Mouse (Mus musculus) ES-E14 (cell line): ENCODE measurements around the gene Map4k5.

ENCODE experiments used
- CHD2 ChIP-seq: IDR thresholded peaks from 2 replicates; pipeline ENCODE4 v1.6.1; 2014; ENCODE audit warnings: mild to moderate bottlenecking, low read depth, low read length, inconsistent platforms
- MAFK ChIP-seq: IDR thresholded peaks from 2 replicates; pipeline ENCODE4 v1.6.1; 2014; ENCODE audit warnings: mild to moderate bottlenecking, low read depth, low read length, inconsistent platforms; ENCODE audit not compliant: insufficient read depth
- ZC3H11A ChIP-seq: IDR thresholded peaks from 2 replicates; pipeline ENCODE4 v1.6.1; 2012; ENCODE audit warnings: low read depth, mild to moderate bottlenecking, inconsistent platforms, low read length, borderline replicate concordance
- ZNF384 ChIP-seq: IDR thresholded peaks from 2 replicates; pipeline ENCODE4 v1.6.1; 2012; ENCODE audit warnings: low read depth, low read length, inconsistent platforms

DNA sequence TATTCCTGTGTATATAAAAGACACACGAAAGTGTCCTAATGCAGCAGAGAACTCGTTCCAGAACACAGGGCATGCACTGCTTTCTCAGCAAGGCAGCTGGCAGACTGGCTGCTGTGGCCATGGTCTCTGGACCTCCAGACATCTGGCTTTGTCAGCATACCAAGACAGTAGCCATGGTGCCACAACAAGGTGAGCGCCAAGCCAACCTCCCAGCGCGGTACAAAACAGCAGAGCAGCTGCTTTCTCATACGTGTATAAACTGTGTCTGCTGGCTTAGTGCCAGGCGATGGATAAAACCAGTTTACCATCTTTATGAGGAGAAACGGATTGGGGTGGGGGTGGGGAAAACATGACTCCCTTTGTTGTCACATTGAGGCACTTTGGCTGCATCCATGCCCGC is 127.5 kb downstream of the Map4k5 start:
- no peak for TF ChIP-seq ZC3H11A
- TF ChIP-seq CHD2: no peak
- no peak for TF ChIP-seq MAFK
- TF ChIP-seq ZNF384: no peak
